Mouse (Mus musculus): ENCODE data around the gene Slc38a8.

DNA sequence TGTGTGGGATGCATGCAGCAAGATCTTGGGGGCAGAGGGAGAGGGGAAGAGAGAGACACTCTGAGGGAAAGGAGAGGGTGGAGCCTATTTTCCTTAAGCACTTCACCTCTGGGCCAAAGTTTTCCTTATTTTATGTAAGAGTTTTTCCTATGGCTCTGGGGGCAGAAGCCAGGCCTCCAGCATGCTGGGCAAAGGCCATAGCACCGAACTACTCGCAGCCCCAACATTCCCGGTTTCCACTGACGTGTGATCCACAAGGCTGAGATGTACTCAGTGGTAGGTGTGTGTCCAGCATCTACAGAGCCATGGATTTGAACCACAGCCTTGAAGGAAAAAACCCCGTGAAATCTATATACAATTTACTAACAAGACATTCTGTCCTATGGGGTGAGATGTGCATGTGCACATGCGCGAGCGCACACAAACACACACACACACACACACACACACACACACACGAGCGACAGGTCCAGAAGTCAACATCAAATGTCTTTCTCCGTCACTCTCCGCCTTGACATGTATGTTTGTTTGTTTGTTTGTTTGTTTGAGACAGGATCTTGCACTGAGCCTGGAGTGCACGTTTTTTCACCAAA is 67.8 kb downstream of the Slc38a8 start, which contains the start of gene Osgin1:
- TF ChIP-seq POLR2A (IDR thresholded peaks at IDR 0.05; ENCODE audit: insufficient read length, low read depth) (no peak), REST (IDR thresholded peaks at IDR 0.05; ENCODE audit: insufficient read depth, insufficient read length) (no peak), MAX (IDR thresholded peaks at IDR 0.05; ENCODE audit: low read depth) (no peak), TCF3 (IDR thresholded peaks at IDR 0.05; ENCODE audit: insufficient read length, low read depth) (no peak)

Data from myocyte (in vitro differentiated cells).